Mouse (Mus musculus) cerebellum, adult 2 months (tissue): ENCODE results near the gene Rab21. TPM values are rescaled to one million over a fixed set of nuclear protein-coding genes. Genes with fewer than 3 reads are reported as not detected.

ENCODE experiments used
- DNase-seq, 2 experiments: peaks; one replicate each; pipeline ENCODE4 v3.0.0; 2021
- H3K27ac ChIP-seq: fragments of 200-500 bp; 2 replicates; pipeline ENCODE4 v1.5.1; 2012; ENCODE audit warnings: low read length, control low read depth, inconsistent platforms; ENCODE audit not compliant: insufficient read depth
- H3K27me3 ChIP-seq: fragments of 200-500 bp; 2 replicates; pipeline ENCODE4 v1.6.1; 2012; ENCODE audit warnings: inconsistent platforms, mild to moderate bottlenecking, low read length, moderate library complexity; ENCODE audit not compliant: control insufficient read depth, insufficient read depth
- H3K4me1 ChIP-seq: fragments of 200-500 bp; 2 replicates; pipeline ENCODE4 v1.6.1; 2011; ENCODE audit warnings: low read length; ENCODE audit not compliant: control insufficient read depth, insufficient read depth
- H3K4me3 ChIP-seq: fragments of 200-500 bp; replicated peaks from 2 replicates; pipeline ENCODE3; 2011; ENCODE audit warnings: mild to moderate bottlenecking, low read depth, low read length, control low read depth; ENCODE audit not compliant: insufficient read depth
- CTCF ChIP-seq: fragments of 200-500 bp; IDR thresholded peaks from 2 replicates; pipeline ENCODE4 v1.5.1; 2011; ENCODE audit warnings: low read depth, mild to moderate bottlenecking, control low read depth, low read length, moderate library complexity, borderline replicate concordance; ENCODE audit not compliant: insufficient read depth
- POLR2A ChIP-seq: fragments of 200-500 bp; IDR thresholded peaks from 2 replicates; pipeline ENCODE4 v1.6.1; 2011; ENCODE audit warnings: low read length, control low read depth, borderline replicate concordance; ENCODE audit not compliant: insufficient read depth
- WGBS: fragments of 180-500 bp; shearing (Covaris S2); methylation state at CpG from one replicate; pipeline ENCODE4 v1.1.7; 2018; 5-methylcytosine and 5-hydroxymethylcytosine counted together
- polyA plus RNA-seq: library from polyadenylated mRNA; depleted of rRNA; stranded (reverse); fragments of >200 nt; gene quantifications from 2 replicates; pipeline ENCODE4 v1.2.3, GENCODE M21; 2012

The Rab21 gene
- polyA plus RNA-seq, 1 experiment: 53.3 TPM

DNA sequence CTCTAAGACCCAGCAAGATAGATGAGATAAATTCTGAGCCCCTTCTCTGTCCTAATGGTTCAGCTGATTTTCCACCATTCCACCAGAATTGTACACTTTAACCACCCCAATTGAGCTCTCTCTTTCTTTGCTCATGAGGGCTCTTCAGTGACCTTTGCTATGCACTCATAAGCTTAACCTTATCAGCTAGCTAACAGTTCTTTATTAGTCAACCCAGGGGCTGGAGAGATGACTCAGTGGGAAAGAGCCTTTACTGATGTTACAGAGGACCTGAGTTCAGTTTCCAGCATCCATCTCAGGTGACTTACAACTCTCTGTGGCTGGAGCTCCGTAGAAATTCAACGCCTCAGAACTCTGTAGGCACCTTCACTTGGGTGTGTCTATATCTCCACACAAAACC lies 53.1 kb downstream of the Rab21 start:
- Histone ChIP-seq H3K27ac (no peak overlapping the region), H3K27me3 (no peaks in the 10 kb centered on the region), H3K4me1 (no peaks in the 10 kb centered on the region), H3K4me3 (no peak overlapping the region)
- WGBS: 86% methylated on average over 2 of the region's 2 CpGs
- DNase-seq: no peak
- no peak for TF ChIP-seq CTCF
- no peak for TF ChIP-seq POLR2A

GRCm38 (mm10) chr10:115261428-115261827 lies 54.0 kb downstream of the Rab21 start:
- no peak for DNase-seq
- no peak for TF ChIP-seq POLR2A
- TF ChIP-seq CTCF: no peak
- H3K27me3 ChIP-seq: no peaks in the 10 kb centered on the region
- WGBS: 86% methylated on average over 3 of the region's 3 CpGs
- no peak overlapping the region for H3K4me3 ChIP-seq
- no peaks in the 10 kb centered on the region for H3K4me1 ChIP-seq
- no peak overlapping the region for H3K27ac ChIP-seq

DNA sequence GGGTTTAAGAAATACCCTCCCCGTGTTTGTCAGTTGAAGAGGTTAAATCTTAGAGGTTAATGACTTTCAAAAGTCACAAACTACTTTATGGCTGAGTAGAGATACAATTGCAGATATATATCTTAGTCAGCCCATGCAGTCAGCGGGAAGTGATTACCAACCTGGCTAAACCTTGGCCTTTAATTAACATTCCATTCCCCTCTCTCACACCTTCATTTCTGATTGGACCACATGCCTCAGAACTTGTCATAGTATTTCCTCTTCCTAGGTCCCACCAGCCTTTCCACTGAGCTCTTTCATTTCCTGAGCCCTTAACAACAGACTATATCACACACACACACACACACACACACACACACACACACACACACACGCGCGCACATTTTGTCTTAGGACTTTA lies 59.2 kb downstream of the Rab21 start:
- WGBS: 86% methylated on average over 5 of the region's 5 CpGs
- TF ChIP-seq CTCF (no peak), POLR2A (no peak)
- Histone ChIP-seq H3K27me3 (no peaks in the 10 kb centered on the region), H3K27ac (no peak overlapping the region), H3K4me1 (0 out of 2 replicates have a peak, but pooled peaks cover 5% of the 10 kb centered on the region), H3K4me3 (no peak overlapping the region)
- DNase-seq: no peak

DNA sequence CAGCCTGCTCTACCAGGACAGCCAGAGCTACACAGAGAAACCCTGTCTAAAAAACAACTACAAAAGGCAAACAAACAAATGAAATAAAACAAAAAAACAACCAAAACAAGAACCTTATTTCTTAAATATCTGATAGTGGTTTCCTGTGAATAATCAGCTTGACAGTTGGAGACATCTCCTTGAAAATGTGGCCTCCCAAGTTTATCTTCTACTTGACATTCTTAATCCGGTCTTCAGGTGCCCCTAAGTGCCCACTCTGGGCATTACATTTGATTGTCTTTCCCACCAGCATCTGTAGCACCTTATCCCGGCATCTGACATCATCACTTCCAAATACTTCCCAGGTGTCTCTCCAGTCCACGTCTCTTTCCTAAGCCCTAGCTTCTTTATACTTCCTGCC lies 61.9 kb downstream of the Rab21 start:
- H3K27me3 ChIP-seq: no peaks in the 10 kb centered on the region
- no peak for TF ChIP-seq CTCF
- no peak for TF ChIP-seq POLR2A
- no peak overlapping the region for H3K4me3 ChIP-seq
- no peak for DNase-seq
- 85% methylated on average over 3 of the region's 3 CpGs for WGBS
- no peak overlapping the region for H3K27ac ChIP-seq
- peaks cover 5% of the 10 kb centered on the region; the same call in 1 of the 2 replicates for H3K4me1 ChIP-seq

DNA sequence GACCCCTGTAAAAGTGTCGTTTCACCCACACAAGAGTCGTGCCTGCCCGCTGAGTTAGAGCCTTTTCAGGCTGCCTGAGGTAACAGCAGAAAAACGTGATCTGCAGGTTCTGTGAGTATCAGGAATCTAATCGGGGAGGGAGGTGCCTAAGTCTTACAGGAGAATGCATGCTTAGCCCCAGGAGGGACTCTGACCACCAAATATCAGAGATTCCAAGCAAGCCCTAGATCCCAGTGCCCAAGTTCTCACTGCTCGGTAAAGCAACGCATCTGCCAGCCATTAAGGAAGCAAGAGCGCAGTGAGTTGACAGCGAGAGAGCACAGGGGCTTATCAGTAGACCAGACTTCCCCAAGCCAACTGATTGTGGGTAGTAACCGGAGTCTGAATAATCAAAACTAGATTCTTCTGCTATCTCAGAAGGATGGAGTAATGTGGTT lies 63.1 kb downstream of the Rab21 start:
- H3K4me1 ChIP-seq: peaks cover 5% of the 10 kb centered on the region; the same call in 1 of the 2 replicates
- 14% methylated on average over 10 of the region's 10 CpGs for WGBS
- no peak for TF ChIP-seq CTCF
- TF ChIP-seq POLR2A: no peak
- no peak overlapping the region for H3K27ac ChIP-seq
- no peak for DNase-seq
- peak overlapping the region; percentile 48 for H3K4me3 ChIP-seq
- no peaks in the 10 kb centered on the region for H3K27me3 ChIP-seq

DNA sequence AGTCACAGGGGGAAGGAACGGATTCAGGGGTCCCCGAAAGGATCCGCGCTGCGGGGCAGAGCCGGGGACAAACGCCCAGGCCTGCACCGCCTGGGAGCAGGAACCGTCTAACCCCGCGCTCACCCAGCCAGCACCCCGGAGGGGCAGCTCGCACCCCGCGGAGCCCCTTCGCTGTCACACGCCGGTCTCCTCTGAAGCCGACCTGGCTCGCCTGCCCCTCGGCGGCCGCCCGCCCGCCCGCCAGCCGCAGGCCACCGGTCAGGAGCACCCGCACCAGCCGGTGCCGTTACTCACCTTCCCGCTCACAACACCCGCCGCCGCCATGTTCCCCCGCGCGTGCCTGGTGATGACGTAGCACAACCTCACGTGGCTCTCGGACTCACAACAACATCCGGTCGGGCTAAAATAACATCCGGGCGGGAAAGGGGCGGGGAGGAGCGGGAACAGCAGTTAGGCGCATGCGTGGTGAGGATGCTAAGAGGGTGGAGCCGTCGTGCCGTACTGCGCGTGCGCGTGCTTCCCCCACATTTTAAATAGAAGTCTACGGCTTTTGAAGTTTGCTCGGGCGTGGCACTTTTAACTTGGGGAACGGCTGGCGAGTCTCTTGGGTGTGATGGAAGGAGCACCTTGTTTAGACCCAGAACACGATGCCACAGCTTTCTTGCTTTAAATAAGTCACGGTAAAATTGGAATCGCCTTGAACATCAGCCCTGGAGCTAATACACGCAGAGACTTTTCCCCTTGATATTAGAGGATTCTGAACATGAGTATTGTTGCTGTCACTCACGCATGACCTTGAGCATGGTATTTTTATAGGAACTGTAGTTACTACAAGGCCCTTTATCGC lies 64.1 kb downstream of the Rab21 start, which contains the start of gene Tbc1d15:
Gene Tbc1d15, minus strand, starts transcription at position 380 of the 847 bp plus-strand sequence.
- no peaks in the 10 kb centered on the region for H3K27me3 ChIP-seq
- peaks cover 5% of the 10 kb centered on the region; the same call in 1 of the 2 replicates for H3K4me1 ChIP-seq
- peak; percentile 96 to 97 for DNase-seq
- H3K4me3 ChIP-seq: peak within 1 kb of the TSS; percentile 71
- WGBS: 1% methylated on average over 67 of the region's 67 CpGs
- TF ChIP-seq CTCF (no peak), POLR2A (peak; percentile 75)
- H3K27ac ChIP-seq: peak within 1 kb of the TSS; percentile 15; the same call in 1 of the 2 replicates

DNA sequence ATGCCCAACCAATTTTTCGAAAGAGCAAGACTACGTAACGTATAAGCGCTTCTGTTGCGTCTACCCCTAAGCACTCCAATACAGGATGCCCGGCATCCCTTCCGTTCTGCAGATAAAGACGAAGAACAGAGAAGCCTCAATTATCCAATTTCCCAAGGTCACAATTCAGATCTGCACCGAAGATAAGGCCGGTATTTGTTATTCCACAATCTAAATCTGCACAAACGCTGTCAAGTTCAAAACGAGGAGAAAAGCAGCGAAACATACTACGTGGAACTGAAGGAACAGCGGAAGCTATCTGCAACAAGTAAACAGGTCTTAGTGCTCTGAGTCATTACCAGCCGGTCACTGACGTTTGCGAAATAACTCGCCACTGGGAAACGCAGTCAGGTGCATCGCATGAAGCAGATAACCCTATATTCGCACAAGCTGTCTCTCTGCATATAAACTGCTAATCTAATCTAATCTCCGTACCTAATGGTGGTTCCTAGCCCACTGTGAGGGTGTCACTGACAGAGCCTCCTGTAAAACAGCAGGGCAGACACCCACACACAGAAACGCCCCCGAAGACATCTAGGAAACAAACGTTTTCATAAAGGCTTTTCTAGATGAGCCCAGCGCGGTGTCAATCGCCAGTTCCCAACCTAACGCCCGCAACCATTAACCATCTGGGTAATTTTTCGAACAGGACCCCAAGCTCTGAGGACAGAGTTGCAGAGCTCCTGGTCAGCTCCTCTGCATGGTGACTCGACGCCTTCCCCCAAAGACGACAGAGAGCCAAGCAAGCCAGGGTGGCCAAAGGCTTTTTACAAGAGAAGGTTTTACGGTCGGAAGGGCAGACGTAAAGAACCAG lies 64.9 kb downstream of the Rab21 start:
- Histone ChIP-seq H3K27me3 (no peaks in the 10 kb centered on the region), H3K4me1 (peaks cover 9% of the 10 kb centered on the region; the same call in 1 of the 2 replicates), H3K4me3 (peak overlapping the region; percentile 62), H3K27ac (peak overlapping the region; percentile 15; the same call in 1 of the 2 replicates)
- peak in 1 of 2 experiments; percentile 27 for DNase-seq
- 22% methylated on average over 38 of the region's 38 CpGs for WGBS
- TF ChIP-seq CTCF (no peak), POLR2A (no peak)

GRCm38 (mm10) chr10:115248041-115248440 lies 67.4 kb downstream of the Rab21 start:
- 2% methylated on average over 7 of the region's 7 CpGs for WGBS
- Histone ChIP-seq H3K4me3 (peak overlapping the region; percentile 48), H3K4me1 (peaks cover 9% of the 10 kb centered on the region; the same call in 1 of the 2 replicates), H3K27ac (peak overlapping the region; percentile 50), H3K27me3 (no peaks in the 10 kb centered on the region)
- no peak for TF ChIP-seq CTCF
- TF ChIP-seq POLR2A: no peak
- peak; percentile 43 to 69 for DNase-seq
